Mouse (Mus musculus): Measurements from ENCODE around the gene Gm12888.
"Not testable (repeated sequence)": the region's sequence is repeated elsewhere in the genome, so short reads cannot be mapped to it uniquely, and the experiment has no call there.

The Gm12888 gene

GRCm38 (mm10) chr4:121324817-121325216 lies at the start of gene Gm12888:
Gm12888 (minus strand) TSS chr4:121324917.
- DNase-seq, result not testable (repeated sequence)
